Mouse (Mus musculus) stomach, postnatal 0 days (tissue): ENCODE data around the gene Pdxdc1.

ENCODE experiments used
- CTCF ChIP-seq: IDR thresholded peaks from 2 replicates; pipeline ENCODE4 v1.5.1; 2016; ENCODE audit warnings: antibody characterized with exemption, low read depth, mild to moderate bottlenecking, moderate library complexity
- EP300 ChIP-seq: optimal IDR thresholded peaks from 2 replicates; pipeline ENCODE3; 2016; ENCODE audit warnings: antibody characterized with exemption

DNA sequence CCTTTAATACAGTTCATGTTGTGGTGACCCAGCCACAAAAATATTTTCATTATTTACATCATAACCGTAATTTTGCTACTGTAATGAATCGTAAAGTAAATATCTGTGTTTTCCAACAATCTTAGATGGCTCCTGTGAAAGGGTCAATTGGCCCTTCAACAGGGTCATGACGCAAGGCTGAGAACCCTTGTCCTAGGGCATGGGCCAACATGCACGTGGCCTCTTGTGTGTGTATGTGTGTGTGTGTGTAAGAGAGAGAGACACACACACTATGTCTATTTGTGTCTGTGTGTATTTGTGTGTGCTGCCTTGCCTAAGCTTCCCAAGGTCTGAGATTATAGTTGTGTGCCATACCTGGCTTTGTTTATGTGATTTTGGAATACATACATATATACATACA is 95.3 kb downstream of the Pdxdc1 start:
- TF ChIP-seq CTCF (no peak), EP300 (no peak)
